Mouse (Mus musculus): ENCODE data around the gene Ldhc.

DNA sequence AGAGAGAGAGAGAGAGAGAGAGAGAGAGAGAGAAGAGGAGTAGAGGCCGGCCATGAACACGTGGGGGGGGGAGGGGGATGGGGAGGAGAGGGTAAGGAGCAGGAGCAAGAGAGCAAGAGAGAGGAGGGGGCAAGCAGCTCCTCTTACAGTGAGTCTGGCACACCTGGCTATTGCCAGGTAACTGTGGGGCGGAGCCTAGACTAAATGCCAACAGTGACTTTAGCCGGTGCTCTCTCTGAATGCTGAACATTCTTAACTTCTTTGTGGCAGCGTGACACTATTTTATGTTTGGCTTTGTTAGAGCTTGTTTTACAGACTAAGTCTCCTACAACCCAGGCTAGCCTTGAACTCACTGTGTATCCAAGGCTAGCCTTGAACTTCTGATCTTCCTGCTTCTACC lies 18.7 kb upstream of the Ldhc start:
- no peak for TF ChIP-seq CTCF (IDR thresholded peaks at IDR 0.05; ENCODE audit: insufficient read depth, low read length)
- TF ChIP-seq POLR2A (IDR thresholded peaks at IDR 0.05; ENCODE audit: borderline replicate concordance, extremely low read depth, low read depth, low read length) = no peak

Data from lung, adult 2 months (tissue).